Mouse (Mus musculus) midbrain, embryonic 15.5 days (tissue): ENCODE measurements at regions not wholly inside any gene's neighbourhood (a gene's known extent, or its start where the extent isn't known, plus 50 kb on each side); places are given as distances from the start of the nearest gene placed in this dataset.

ENCODE experiments used
- ATAC-seq: fragments of 200-750 bp; cut with Nextera tagmentation; replicated peaks from 2 replicates; pipeline ENCODE4 v1.8.0; 2017; ENCODE audit warnings: moderate TSS enrichment
- H3K27ac ChIP-seq: fragments of 300-500 bp; sonication (generic); 2 replicates; pipeline ENCODE4 v1.5.1; 2015; ENCODE audit warnings: mild to moderate bottlenecking, inconsistent platforms
- H3K27me3 ChIP-seq: fragments of 300-500 bp; sonication (generic); replicated peaks from 2 replicates; pipeline ENCODE4 v1.6.1; 2015; ENCODE audit warnings: inconsistent platforms
- H3K36me3 ChIP-seq: fragments of 300-500 bp; sonication (generic); replicated peaks from 2 replicates; pipeline ENCODE4 v1.6.1; 2015; ENCODE audit warnings: inconsistent platforms
- H3K4me1 ChIP-seq: fragments of 300-500 bp; sonication (generic); 2 replicates; pipeline ENCODE4 v1.6.1; 2015; ENCODE audit warnings: inconsistent platforms
- H3K4me2 ChIP-seq: fragments of 300-500 bp; sonication (generic); 2 replicates; pipeline ENCODE4 v1.6.1; 2015; ENCODE audit warnings: inconsistent platforms, mild to moderate bottlenecking, moderate library complexity
- H3K4me3 ChIP-seq: fragments of 300-500 bp; sonication (generic); 2 replicates; pipeline ENCODE4 v1.5.1; 2015; ENCODE audit warnings: mild to moderate bottlenecking, inconsistent platforms
- H3K9ac ChIP-seq: fragments of 300-500 bp; sonication (generic); 2 replicates; pipeline ENCODE4 v1.6.1; 2015; ENCODE audit warnings: mild to moderate bottlenecking, inconsistent platforms
- H3K9me3 ChIP-seq: fragments of 300-500 bp; sonication (generic); 2 replicates; pipeline ENCODE4 v1.6.1; 2016; ENCODE audit warnings: inconsistent platforms
- WGBS: fragments of 180-500 bp; shearing (Covaris S2); methylation state at CpG from one replicate; pipeline ENCODE4 v1.1.7; 2015; ENCODE audit warnings: mixed read lengths; 5-methylcytosine and 5-hydroxymethylcytosine counted together

DNA sequence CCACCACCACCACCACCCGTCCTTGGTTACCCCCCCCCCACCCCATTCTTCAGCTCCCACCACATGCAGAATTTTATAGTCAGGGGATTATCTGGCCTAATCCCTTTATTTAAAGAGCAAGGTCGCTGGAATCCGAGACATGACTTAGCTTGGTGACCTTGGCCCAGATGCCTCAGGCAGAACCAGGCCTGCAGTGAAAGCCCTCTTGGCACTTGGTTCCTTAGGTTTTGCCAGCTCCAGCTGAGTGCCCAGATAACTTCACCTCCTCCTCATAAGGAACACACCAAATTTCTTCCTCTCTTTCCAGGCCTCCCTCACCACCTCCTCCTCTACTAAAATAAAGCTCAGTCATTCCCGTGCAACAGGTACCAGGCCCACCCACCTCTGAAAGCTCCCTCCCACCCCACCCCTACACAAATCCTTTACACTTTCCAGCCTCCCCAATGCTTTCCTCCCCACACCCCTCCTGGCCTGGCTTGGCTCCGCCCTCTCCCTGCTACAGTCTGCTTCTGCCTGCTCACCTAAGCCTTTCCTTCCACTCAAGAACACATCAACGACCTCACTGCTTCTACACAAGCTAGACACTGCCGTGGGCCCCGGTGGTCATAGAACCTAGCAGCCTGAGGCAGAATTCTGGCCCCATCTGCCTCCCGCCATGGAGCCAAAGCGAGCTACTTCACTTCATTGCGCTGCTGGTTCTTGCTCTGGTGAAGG is 131.5 kb upstream of the Zfp703 start:
- H3K27ac ChIP-seq, result no peak overlapping the region
- H3K4me3 ChIP-seq, result no peak overlapping the region
- ATAC-seq, result no peak
- H3K4me2 ChIP-seq, result no peak overlapping the region
- no peaks in the 10 kb centered on the region for H3K36me3 ChIP-seq
- no peaks in the 10 kb centered on the region for H3K27me3 ChIP-seq
- no peaks in the 10 kb centered on the region for H3K9me3 ChIP-seq
- WGBS, result 58% methylated on average over 11 of the region's 11 CpGs
- H3K9ac ChIP-seq, result no peak overlapping the region
- H3K4me1 ChIP-seq, result no peaks in the 10 kb centered on the region; the same call in 1 of the 2 replicates

DNA sequence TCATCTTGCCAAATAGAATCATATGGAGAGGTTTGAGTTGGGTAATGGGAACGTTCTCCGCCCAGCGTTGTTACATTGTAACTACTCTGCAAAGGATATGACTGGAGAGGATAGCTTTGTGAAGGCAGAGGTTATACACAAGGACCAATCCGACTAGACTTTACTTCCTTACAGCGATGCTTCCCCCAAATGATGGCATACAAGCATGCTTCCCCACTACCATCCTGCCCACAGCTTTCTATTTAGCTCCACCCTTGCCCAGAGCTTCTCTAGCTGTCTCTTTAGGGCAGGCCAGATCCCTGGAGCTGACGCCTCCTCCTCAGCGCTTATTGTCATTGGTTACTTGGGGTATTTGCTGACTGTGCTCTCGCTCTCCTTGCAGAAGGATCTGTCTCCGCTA is 130.1 kb upstream of the Zfp703 start:
- 90% methylated on average over 9 of the region's 9 CpGs for WGBS

DNA sequence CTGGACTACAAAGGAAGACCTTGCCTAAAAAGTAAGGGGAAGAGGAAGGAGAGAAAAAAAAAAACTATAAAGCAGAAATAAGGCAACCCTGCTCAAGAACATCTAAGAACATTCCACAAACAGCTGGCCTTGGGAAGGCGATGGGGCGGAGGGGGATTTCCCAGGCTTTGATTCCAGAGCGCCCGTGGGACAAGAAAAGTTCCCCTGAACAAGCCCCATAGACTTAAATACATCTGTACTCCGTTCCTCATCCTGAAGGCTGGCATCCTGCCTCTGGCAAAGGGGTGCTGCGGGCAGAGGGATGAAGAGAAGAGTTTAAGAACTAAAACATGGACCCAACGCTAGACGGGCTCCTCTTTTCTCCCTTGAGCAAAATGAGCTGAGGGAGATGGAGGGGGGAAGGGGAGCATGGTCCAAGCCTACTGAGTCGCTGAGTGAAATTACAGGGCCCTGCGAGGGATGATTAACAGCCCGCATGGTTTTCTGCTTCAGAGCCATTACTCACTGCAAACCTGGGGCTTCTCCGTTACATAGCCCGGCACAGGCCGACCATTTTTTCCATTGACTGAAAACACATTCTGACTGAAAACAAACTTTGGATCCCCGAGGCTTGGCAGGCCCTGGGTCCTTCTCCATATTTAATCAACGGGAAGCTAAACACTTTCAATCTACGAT is 128.9 kb upstream of the Zfp703 start:
- H3K27me3 ChIP-seq, result no peaks in the 10 kb centered on the region
- 80% methylated on average over 17 of the region's 17 CpGs for WGBS
- H3K4me1 ChIP-seq, result no peaks in the 10 kb centered on the region; the same call in 1 of the 2 replicates
- H3K36me3 ChIP-seq, result no peaks in the 10 kb centered on the region
- H3K9ac ChIP-seq, result no peak overlapping the region
- H3K4me2 ChIP-seq, result no peak overlapping the region
- no peak overlapping the region for H3K4me3 ChIP-seq
- ATAC-seq, result no peak
- H3K9me3 ChIP-seq, result no peaks in the 10 kb centered on the region
- H3K27ac ChIP-seq, result no peak overlapping the region

More for the DNA sequence above, 130.1 kb upstream of the Zfp703 start:
- Histone ChIP-seq H3K27ac (no peak overlapping the region), H3K27me3 (no peaks in the 10 kb centered on the region), H3K9ac (no peak overlapping the region), H3K4me2 (no peak overlapping the region), H3K4me3 (no peak overlapping the region), H3K4me1 (no peaks in the 10 kb centered on the region; the same call in 1 of the 2 replicates), H3K9me3 (no peaks in the 10 kb centered on the region), H3K36me3 (no peaks in the 10 kb centered on the region)
- ATAC-seq, result no peak

DNA sequence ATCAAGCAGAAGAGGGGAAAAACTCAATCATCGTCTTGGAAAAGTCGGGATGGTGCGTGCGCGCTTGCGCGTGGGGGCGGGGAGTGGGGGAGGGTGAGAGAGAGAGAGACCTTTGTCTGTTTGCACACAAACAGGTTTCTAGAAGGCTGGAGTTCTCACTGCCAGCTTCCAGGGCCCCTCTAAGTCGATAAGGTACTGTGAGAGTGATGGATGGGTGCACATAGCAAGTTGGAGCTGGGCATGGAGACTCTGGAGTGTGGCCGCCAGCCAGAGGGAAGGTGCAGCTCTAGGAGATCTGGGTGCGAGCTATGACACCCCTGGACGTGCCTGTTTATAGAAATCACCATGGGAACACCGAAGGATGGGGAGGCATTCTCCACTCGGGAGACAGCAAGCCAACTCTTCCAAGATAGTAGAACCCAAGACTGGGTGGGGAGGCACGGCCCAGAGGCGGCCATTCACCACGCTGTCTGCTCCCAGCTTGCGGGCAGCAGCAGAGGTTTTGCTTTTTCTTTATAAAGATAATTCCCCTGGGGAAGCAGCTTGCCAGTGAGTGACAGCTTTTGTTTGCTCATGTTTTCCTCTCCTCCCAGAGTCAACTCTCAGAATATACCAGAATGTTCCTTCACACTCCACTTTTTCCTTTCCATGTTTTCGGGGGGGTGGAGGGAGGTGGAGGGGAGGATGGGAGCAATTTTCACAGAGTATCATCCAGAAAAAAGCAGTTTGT is 128.0 kb upstream of the Zfp703 start:
- Histone ChIP-seq H3K27me3 (no peaks in the 10 kb centered on the region), H3K9ac (no peak overlapping the region), H3K4me3 (no peak overlapping the region), H3K4me1 (no peaks in the 10 kb centered on the region; the same call in 1 of the 2 replicates), H3K9me3 (no peaks in the 10 kb centered on the region), H3K36me3 (no peaks in the 10 kb centered on the region), H3K4me2 (no peak overlapping the region), H3K27ac (no peak overlapping the region)
- WGBS, result 78% methylated on average over 19 of the region's 19 CpGs
- ATAC-seq, result no peak

DNA sequence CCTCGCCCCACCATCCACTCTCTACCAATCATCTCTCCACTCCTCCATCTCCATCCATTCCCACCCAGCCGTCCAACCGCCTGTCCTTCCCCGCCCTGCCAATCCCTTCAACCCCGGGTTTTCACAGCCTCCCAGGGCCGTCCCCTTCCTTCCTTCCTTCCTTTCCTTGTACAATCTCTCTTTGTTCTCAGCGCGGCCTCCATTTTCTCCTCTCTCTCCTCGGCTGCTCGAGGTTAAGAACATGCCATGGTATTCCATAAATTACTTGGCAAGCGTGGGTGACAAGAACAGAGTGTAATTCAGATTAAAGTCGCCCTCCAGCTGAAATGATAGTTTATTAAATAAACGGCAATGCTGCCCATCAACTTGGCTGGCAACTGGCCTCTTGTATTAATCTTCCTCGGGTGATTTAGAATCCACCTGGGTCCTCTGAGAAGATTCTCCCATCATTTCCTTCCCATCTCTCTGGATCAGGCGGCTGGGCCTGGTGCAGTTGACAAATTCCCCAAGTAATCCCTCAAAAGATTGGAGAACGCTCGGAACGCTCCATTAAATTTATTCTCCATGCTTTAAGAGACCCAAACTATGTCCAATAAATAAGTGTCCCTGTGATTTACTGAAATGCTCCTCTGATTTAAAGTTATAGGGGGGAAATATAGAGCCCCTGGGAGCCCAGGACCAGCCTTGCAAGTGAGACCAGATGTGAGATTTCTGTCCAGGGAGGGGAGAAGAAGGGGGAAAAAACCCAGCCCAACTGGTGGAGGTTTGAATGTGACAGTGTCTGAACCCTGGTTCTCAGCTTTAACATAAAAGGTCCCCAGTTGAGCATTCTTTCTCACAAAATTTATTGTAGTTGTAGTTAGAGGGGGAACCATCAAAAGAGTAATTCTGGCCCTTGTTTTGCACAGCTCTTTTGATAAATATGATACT is 125.0 kb upstream of the Zfp703 start:
- no peak overlapping the region for H3K4me3 ChIP-seq
- no peaks in the 10 kb centered on the region; the same call in 1 of the 2 replicates for H3K4me1 ChIP-seq
- H3K9ac ChIP-seq, result no peak overlapping the region
- whole genome bisulfite sequencing, result 80% methylated on average over 18 of the region's 18 CpGs
- H3K27me3 ChIP-seq, result no peaks in the 10 kb centered on the region
- ATAC-seq, result no peak
- H3K4me2 ChIP-seq, result no peak overlapping the region
- H3K9me3 ChIP-seq, result no peaks in the 10 kb centered on the region
- no peak overlapping the region for H3K27ac ChIP-seq
- no peaks in the 10 kb centered on the region for H3K36me3 ChIP-seq

DNA sequence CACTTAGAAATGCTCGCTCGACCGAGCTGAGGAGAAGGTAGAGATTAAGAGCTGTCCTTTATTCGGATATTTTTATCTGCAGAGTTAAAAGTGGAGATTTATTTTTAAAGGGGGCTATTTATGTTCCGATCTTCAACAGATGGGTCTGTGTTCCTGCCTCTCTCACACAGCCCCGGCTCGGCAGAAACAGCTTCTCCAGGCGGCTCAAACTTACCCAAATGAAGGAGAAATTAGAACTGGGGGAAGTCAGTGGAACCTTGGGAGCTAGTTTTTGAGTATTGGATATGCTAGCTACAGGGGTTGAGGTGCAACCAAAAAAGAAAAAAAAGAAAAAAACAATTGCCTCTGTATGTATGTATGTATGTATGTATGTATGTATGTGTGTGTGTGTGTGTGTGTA is 124.2 kb upstream of the Zfp703 start:
- Histone ChIP-seq H3K9ac (no peak overlapping the region), H3K27ac (no peak overlapping the region), H3K4me3 (no peak overlapping the region), H3K9me3 (no peaks in the 10 kb centered on the region), H3K36me3 (no peaks in the 10 kb centered on the region), H3K4me2 (no peak overlapping the region), H3K4me1 (no peaks in the 10 kb centered on the region; the same call in 1 of the 2 replicates), H3K27me3 (no peaks in the 10 kb centered on the region)
- 90% methylated on average over 8 of the region's 8 CpGs for WGBS
- no peak for ATAC-seq

DNA sequence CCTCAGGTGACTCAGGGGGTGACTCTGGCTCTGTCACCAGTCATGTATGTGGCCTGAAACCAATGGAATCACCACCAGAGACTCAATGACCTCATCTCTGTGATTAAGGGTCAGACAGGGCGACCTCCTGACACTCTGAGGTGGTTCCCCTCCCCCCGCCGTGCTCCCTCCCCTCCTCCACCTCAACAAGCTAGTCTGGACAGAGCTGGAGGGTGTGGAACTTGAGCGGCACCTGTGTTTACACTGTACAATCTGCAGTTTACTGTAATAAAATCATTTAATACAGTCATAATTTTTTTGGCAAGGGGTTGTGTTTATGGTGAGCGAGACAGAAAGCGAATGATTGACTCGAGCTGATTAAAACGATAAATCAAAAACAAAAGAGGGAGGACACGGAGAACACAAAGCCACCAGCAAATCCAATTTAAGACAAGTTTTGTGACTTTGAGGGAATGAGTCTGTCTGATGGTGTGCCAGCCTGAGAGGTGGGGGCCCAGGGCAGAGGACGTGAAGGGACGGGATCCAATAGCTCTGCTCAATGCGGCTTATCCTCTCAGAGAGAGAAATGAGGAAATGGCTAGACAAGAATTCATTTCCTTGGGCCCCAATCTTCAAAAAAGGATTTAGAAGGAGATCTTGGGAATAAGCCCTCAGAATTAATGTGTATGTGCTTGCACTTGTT is 122.4 kb upstream of the Zfp703 start:
- no peak overlapping the region for H3K27ac ChIP-seq
- no peaks in the 10 kb centered on the region for H3K9me3 ChIP-seq
- no peak for ATAC-seq
- WGBS, result 72% methylated on average over 12 of the region's 12 CpGs
- no peak overlapping the region for H3K4me3 ChIP-seq
- H3K27me3 ChIP-seq, result no peaks in the 10 kb centered on the region
- no peaks in the 10 kb centered on the region for H3K36me3 ChIP-seq
- H3K4me2 ChIP-seq, result no peak overlapping the region
- H3K9ac ChIP-seq, result no peak overlapping the region
- no peaks in the 10 kb centered on the region for H3K4me1 ChIP-seq

DNA sequence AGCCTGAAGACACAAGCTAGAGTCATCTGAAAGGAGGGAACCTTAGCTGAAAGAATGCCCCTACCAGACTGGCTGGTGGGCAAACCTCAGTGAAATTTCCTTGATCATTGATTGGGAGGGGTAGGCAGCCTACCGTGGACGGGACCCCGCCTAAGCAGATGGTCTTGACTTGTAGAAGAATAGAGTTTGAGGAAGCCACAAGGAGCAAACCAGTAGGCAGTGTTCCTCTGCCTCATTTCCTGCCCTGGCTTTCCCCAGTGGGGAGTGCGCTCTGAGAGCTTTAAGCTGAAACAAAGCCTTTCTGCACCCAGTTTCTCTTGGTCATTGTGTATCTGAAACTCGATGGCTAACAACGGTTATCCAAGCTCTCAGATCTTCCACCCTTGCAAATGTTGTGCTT is 121.9 kb upstream of the Zfp703 start:
- Histone ChIP-seq H3K27me3 (no peaks in the 10 kb centered on the region), H3K4me1 (no peaks in the 10 kb centered on the region), H3K27ac (no peak overlapping the region), H3K4me3 (no peak overlapping the region), H3K9me3 (no peaks in the 10 kb centered on the region), H3K9ac (no peak overlapping the region), H3K36me3 (no peaks in the 10 kb centered on the region), H3K4me2 (no peak overlapping the region)
- 82% methylated on average over 6 of the region's 6 CpGs for WGBS
- no peak for ATAC-seq

GRCm38 (mm10) chr8:26864571-26864970 is 112.6 kb upstream of the Zfp703 start:
- H3K9me3 ChIP-seq, result no peaks in the 10 kb centered on the region
- no peaks in the 10 kb centered on the region for H3K36me3 ChIP-seq
- H3K9ac ChIP-seq, result no peak overlapping the region
- ATAC-seq, result no peak
- H3K27me3 ChIP-seq, result no peaks in the 10 kb centered on the region
- no peak overlapping the region for H3K4me3 ChIP-seq
- 100% methylated on average over 2 of the region's 2 CpGs for WGBS
- no peaks in the 10 kb centered on the region for H3K4me1 ChIP-seq
- H3K27ac ChIP-seq, result no peak overlapping the region
- no peak overlapping the region for H3K4me2 ChIP-seq

DNA sequence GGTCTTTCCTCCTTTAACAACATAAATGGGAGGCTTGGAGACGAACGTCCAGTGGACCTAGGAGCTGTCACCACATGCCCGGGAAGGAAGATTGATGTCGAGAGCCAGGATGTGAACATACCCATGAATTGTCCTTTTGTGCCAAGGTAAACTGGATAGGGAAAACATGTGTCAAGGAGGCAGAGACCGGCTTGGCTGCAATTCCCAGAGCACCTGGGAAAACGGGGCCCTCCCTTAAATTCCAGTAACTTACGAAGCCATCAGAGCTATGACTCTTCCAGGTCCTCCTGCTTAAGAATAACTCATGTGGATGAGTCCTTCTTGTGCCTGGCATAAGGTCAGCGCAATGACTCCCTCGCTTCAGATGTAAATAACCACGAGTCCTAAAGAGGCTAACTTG is 112.2 kb upstream of the Zfp703 start:
- no peak overlapping the region for H3K4me3 ChIP-seq
- no peaks in the 10 kb centered on the region for H3K9me3 ChIP-seq
- WGBS, result 87% methylated on average over 10 of the region's 10 CpGs
- no peaks in the 10 kb centered on the region for H3K27me3 ChIP-seq
- ATAC-seq, result no peak
- H3K36me3 ChIP-seq, result no peaks in the 10 kb centered on the region
- no peak overlapping the region for H3K9ac ChIP-seq
- H3K4me1 ChIP-seq, result no peaks in the 10 kb centered on the region
- H3K4me2 ChIP-seq, result no peak overlapping the region
- no peak overlapping the region for H3K27ac ChIP-seq

- WGBS, result 52% methylated on average over 6 of the region's 6 CpGs
- H3K27ac ChIP-seq, result no peak overlapping the region
Observed at GRCm38 (mm10) chr8:26868101-26868848, 108.8 kb upstream of the Zfp703 start.

More at GRCm38 (mm10) chr8:26868101-26868848, 108.8 kb upstream of the Zfp703 start:
- H3K4me1 ChIP-seq, result no peaks in the 10 kb centered on the region
- H3K36me3 ChIP-seq, result no peaks in the 10 kb centered on the region
- ATAC-seq, result no peak
- H3K27me3 ChIP-seq, result no peaks in the 10 kb centered on the region
- H3K9me3 ChIP-seq, result no peaks in the 10 kb centered on the region
- H3K4me2 ChIP-seq, result no peak overlapping the region
- no peak overlapping the region for H3K9ac ChIP-seq
- no peak overlapping the region for H3K4me3 ChIP-seq
